Mouse (Mus musculus): ENCODE measurements at regions not wholly inside any gene's neighbourhood (a gene's known extent, or its start where the extent isn't known, plus 50 kb on each side); places are given as distances from the start of the nearest gene placed in this dataset.

GRCm38 (mm10) chr13:83880305-83880704, 341.8 kb upstream of the Tmem161b start:
- no peak for DNase-seq
- H3K27ac ChIP-seq: no peak overlapping the region
- intact Hi-C loops (cut with DNase I): no loop called here
- H3K4me3 ChIP-seq: no peak overlapping the region
- no peak for TF ChIP-seq CTCF (IDR thresholded peaks at IDR 0.05)

GRCm38 (mm10) chr13:83880772-83881171, 341.3 kb upstream of the Tmem161b start:
- no peak overlapping the region for H3K27ac ChIP-seq
- intact Hi-C loops (cut with DNase I): no loop called here
- DNase-seq: no peak
- TF ChIP-seq CTCF (IDR thresholded peaks at IDR 0.05): no peak
- no peak overlapping the region for H3K4me3 ChIP-seq

GRCm38 (mm10) chr13:83882839-83883238, 339.3 kb upstream of the Tmem161b start:
- no peak for DNase-seq
- intact Hi-C loops (cut with DNase I): no loop called here
- TF ChIP-seq CTCF (IDR thresholded peaks at IDR 0.05): no peak
- H3K27ac ChIP-seq: no peak overlapping the region
- no peak overlapping the region for H3K4me3 ChIP-seq

GRCm38 (mm10) chr13:83883821-83884220, 338.3 kb upstream of the Tmem161b start:
- Histone ChIP-seq H3K4me3 (no peak overlapping the region), H3K27ac (no peak overlapping the region)
- no peak for TF ChIP-seq CTCF (IDR thresholded peaks at IDR 0.05)
- intact Hi-C loops (cut with DNase I): no loop called here
- no peak for DNase-seq

- TF ChIP-seq CTCF (IDR thresholded peaks at IDR 0.05): no peak
- intact Hi-C loops (cut with DNase I): no loop called here
- DNase-seq: no peak
Observed at GRCm38 (mm10) chr13:83884226-83884625, 337.9 kb upstream of the Tmem161b start.

GRCm38 (mm10) chr13:83884766-83885543, 337.1 kb upstream of the Tmem161b start:
- intact Hi-C loops (cut with DNase I): no loop called here
- no peak for TF ChIP-seq CTCF (IDR thresholded peaks at IDR 0.05)
- Histone ChIP-seq H3K27ac (no peak overlapping the region), H3K4me3 (no peak overlapping the region)
- DNase-seq: no peak

More at GRCm38 (mm10) chr13:83884226-83884625, 337.9 kb upstream of the Tmem161b start:
- no peak overlapping the region for H3K4me3 ChIP-seq
- no peak overlapping the region for H3K27ac ChIP-seq

- DNase-seq: no peak
- H3K27ac ChIP-seq: no peak overlapping the region
- intact Hi-C loops (cut with DNase I): no loop called here
- H3K4me3 ChIP-seq: no peak overlapping the region
- no peak for TF ChIP-seq CTCF (IDR thresholded peaks at IDR 0.05)
Observed at GRCm38 (mm10) chr13:83885729-83886128, 336.4 kb upstream of the Tmem161b start.

GRCm38 (mm10) chr13:83914697-83915096, 307.4 kb upstream of the Tmem161b start:
- no peak overlapping the region for H3K4me3 ChIP-seq
- intact Hi-C loops (cut with DNase I): no loop called here
- no peak for TF ChIP-seq CTCF (IDR thresholded peaks at IDR 0.05)

GRCm38 (mm10) chr13:83932761-83933160, 289.3 kb upstream of the Tmem161b start:
- DNase-seq: no peak
- Histone ChIP-seq H3K4me3 (no peak overlapping the region), H3K27ac (no peak overlapping the region)
- intact Hi-C loops (cut with DNase I): no loop called here
- no peak for TF ChIP-seq CTCF (IDR thresholded peaks at IDR 0.05)

More at GRCm38 (mm10) chr13:83914697-83915096, 307.4 kb upstream of the Tmem161b start:
- DNase-seq: no peak
- no peak overlapping the region for H3K27ac ChIP-seq

- DNase-seq: no peak
- Histone ChIP-seq H3K27ac (no peak overlapping the region), H3K4me3 (no peak overlapping the region)
- intact Hi-C loops (cut with DNase I): no loop called here
- TF ChIP-seq CTCF (IDR thresholded peaks at IDR 0.05): no peak
Observed at GRCm38 (mm10) chr13:83946495-83946894, 275.6 kb upstream of the Tmem161b start.

GRCm38 (mm10) chr13:83951163-83951562, 270.9 kb upstream of the Tmem161b start:
- no peak overlapping the region for H3K4me3 ChIP-seq
- TF ChIP-seq CTCF (IDR thresholded peaks at IDR 0.05): no peak
- no peak overlapping the region for H3K27ac ChIP-seq
- intact Hi-C loops (cut with DNase I): no loop called here
- DNase-seq: no peak

GRCm38 (mm10) chr13:83951808-83952207, 270.3 kb upstream of the Tmem161b start:
- no peak for DNase-seq
- TF ChIP-seq CTCF (IDR thresholded peaks at IDR 0.05): no peak
- Histone ChIP-seq H3K4me3 (no peak overlapping the region), H3K27ac (no peak overlapping the region)
- intact Hi-C loops (cut with DNase I): no loop called here

- intact Hi-C loops (cut with DNase I): no loop called here
- no peak for DNase-seq
Observed at GRCm38 (mm10) chr13:83952353-83952752, 269.7 kb upstream of the Tmem161b start.

GRCm38 (mm10) chr13:83952862-83953261, 269.2 kb upstream of the Tmem161b start:
- no peak for TF ChIP-seq CTCF (IDR thresholded peaks at IDR 0.05)
- no peak for DNase-seq
- Histone ChIP-seq H3K4me3 (no peak overlapping the region), H3K27ac (no peak overlapping the region)
- intact Hi-C loops (cut with DNase I): no loop called here

More at GRCm38 (mm10) chr13:83952353-83952752, 269.7 kb upstream of the Tmem161b start:
- TF ChIP-seq CTCF (IDR thresholded peaks at IDR 0.05): no peak
- no peak overlapping the region for H3K27ac ChIP-seq
- H3K4me3 ChIP-seq: no peak overlapping the region
